27 mouse cellular contexts compared by ENCODE assay signal in the genomic region with DNA sequence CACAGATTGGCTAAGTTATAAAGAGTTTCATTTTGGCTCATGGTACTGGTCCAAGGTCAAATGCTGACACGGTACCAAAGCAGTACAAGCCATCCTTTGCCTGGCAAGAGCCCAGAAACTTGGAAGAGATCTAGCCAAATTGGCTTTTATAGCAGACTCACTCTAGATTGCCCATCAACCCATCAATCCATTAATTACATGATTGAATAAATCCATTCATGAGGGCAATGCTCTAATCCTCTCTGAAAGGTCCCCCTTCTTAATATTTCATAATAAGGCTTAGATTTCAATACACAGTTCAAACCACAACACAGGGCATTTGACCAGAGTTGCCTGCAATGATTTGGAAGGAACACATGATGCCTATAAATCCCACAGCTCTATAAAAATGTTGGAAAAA. TPM values are rescaled to one million over a fixed set of nuclear protein-coding genes. Genes with fewer than 3 reads are reported as not detected.
DNase-seq lines count a peak whose midpoint lies in the region; ATAC-seq and TF ChIP-seq lines count a peak whose summit lies in the region.
"Had no signal": no experiment of that assay in that cellular context is flagged by ENCODE, and none has a peak within 500 bp of the region (broad histone marks: within the 10 kb centered on the region; RNA-seq: fewer than 3 reads in every experiment).

No protein-coding gene starts in this region.

- no peak overlapping the region for H3K27ac ChIP-seq in embryonic facial prominence, embryonic 14.5 days (replicated peaks; ENCODE audit: low read depth, low read length)
- H3K27ac ChIP-seq in embryonic facial prominence, embryonic 10.5 days (replicated peaks), result no peak overlapping the region
- H3K27ac ChIP-seq in kidney, adult 2 months (ENCODE audit: insufficient read depth, low read depth, low read length), result no peak overlapping the region
- no peak overlapping the region for H3K27ac ChIP-seq in kidney, embryonic 15.5 days
- H3K27ac ChIP-seq: embryonic facial prominence, embryonic 13.5 days; hindbrain, embryonic 10.5 days; limb, embryonic 13.5 days; liver, embryonic 14.5 days; midbrain, embryonic 13.5 days; neural tube, embryonic 13.5 days; stomach, embryonic 15.5 days had no signal

- ATAC-seq in embryonic facial prominence, embryonic 14.5 days (ENCODE audit: low read depth), result peak; percentile 28; the same call in 1 of the 2 replicates
- no peak for ATAC-seq in kidney, embryonic 15.5 days (replicated peaks; ENCODE audit: low FRiP score)
- ATAC-seq: intestine, postnatal 0 days; midbrain, embryonic 13.5 days had no signal

- H3K9me3 ChIP-seq in embryonic facial prominence, embryonic 14.5 days (ENCODE audit: control insufficient read depth, low read length), result no peaks in the 10 kb centered on the region
- H3K9me3 ChIP-seq in embryonic facial prominence, embryonic 10.5 days, result 0 out of 2 replicates have a peak, but pooled peaks cover 3% of the 10 kb centered on the region
- no peaks in the 10 kb centered on the region for H3K9me3 ChIP-seq in kidney, embryonic 15.5 days (replicated peaks)
- H3K9me3 ChIP-seq: embryonic facial prominence, embryonic 13.5 days; heart, embryonic 12.5 days; hindbrain, embryonic 10.5 days; limb, embryonic 13.5 days; midbrain, embryonic 13.5 days; neural tube, embryonic 13.5 days; stomach, embryonic 15.5 days had no signal

- H3K4me1 ChIP-seq in embryonic facial prominence, embryonic 14.5 days (ENCODE audit: control insufficient read depth, insufficient read depth, low read length), result no peaks in the 10 kb centered on the region
- H3K4me1 ChIP-seq in embryonic facial prominence, embryonic 10.5 days, result peaks cover 24% of the 10 kb centered on the region
- H3K4me1 ChIP-seq in kidney, adult 2 months (ENCODE audit: control insufficient read depth, insufficient read depth, low read length), result peaks cover 13% of the 10 kb centered on the region; the same call in 1 of the 2 replicates
- H3K4me1 ChIP-seq in kidney, embryonic 15.5 days, result peaks cover 10% of the 10 kb centered on the region; the same call in 1 of the 2 replicates
- H3K4me1 ChIP-seq: heart, embryonic 12.5 days; neural tube, embryonic 13.5 days had no signal

- no peak overlapping the region for H3K4me2 ChIP-seq in embryonic facial prominence, embryonic 14.5 days (ENCODE audit: low read depth, low read length)
- no peak overlapping the region for H3K4me2 ChIP-seq in kidney, embryonic 15.5 days
- H3K4me2 ChIP-seq: embryonic facial prominence, embryonic 13.5 days; heart, embryonic 12.5 days; limb, embryonic 13.5 days; lung, embryonic 14.5 days; midbrain, embryonic 13.5 days; neural tube, embryonic 13.5 days; stomach, embryonic 15.5 days had no signal

- no peak for TF ChIP-seq CTCF in kidney, adult 2 months (conservative IDR thresholded peaks at IDR 0.05; ENCODE audit: insufficient read depth, insufficient read length, low read depth, low read length)

- 69% methylated on average over 1 of the region's 1 CpGs for WGBS in embryonic facial prominence, embryonic 14.5 days
- WGBS in embryonic facial prominence, embryonic 10.5 days, result 90% methylated on average over 1 of the region's 1 CpGs
- WGBS in kidney, adult 2 months, result 40% methylated on average over 1 of the region's 1 CpGs
- WGBS in kidney, embryonic 15.5 days, result 86% methylated on average over 1 of the region's 1 CpGs

- no peak overlapping the region for H3K4me3 ChIP-seq in embryonic facial prominence, embryonic 14.5 days (ENCODE audit: low read depth, low read length)
- no peak overlapping the region for H3K4me3 ChIP-seq in embryonic facial prominence, embryonic 10.5 days
- no peak overlapping the region for H3K4me3 ChIP-seq in kidney, adult 2 months (ENCODE audit: insufficient read depth, low read depth, low read length)
- no peak overlapping the region for H3K4me3 ChIP-seq in kidney, embryonic 15.5 days (replicated peaks)
- H3K4me3 ChIP-seq: embryonic facial prominence, embryonic 13.5 days; heart, embryonic 12.5 days; hindbrain, embryonic 10.5 days; limb, embryonic 13.5 days; megakaryocyte, embryonic 14.5 days; midbrain, embryonic 13.5 days; neural tube, embryonic 13.5 days; stomach, embryonic 15.5 days had no signal

- no peak for TF ChIP-seq POLR2A in kidney, adult 2 months (IDR thresholded peaks at IDR 0.05; ENCODE audit: low read depth, low read length)

- H3K27me3 ChIP-seq in embryonic facial prominence, embryonic 14.5 days (replicated peaks; ENCODE audit: control insufficient read depth, insufficient read depth, low read length), result no peaks in the 10 kb centered on the region
- H3K27me3 ChIP-seq in embryonic facial prominence, embryonic 10.5 days (replicated peaks; ENCODE audit: low read depth, poor library complexity, severe bottlenecking), result no peaks in the 10 kb centered on the region
- no peaks in the 10 kb centered on the region for H3K27me3 ChIP-seq in kidney, adult 2 months (replicated peaks; ENCODE audit: control insufficient read depth, insufficient read depth, low read length)
- H3K27me3 ChIP-seq in kidney, embryonic 15.5 days, result no peaks in the 10 kb centered on the region
- H3K27me3 ChIP-seq: embryonic facial prominence, embryonic 13.5 days; heart, embryonic 12.5 days; limb, embryonic 13.5 days; megakaryocyte, embryonic 14.5 days; midbrain, embryonic 13.5 days; neural tube, embryonic 13.5 days; stomach, embryonic 15.5 days had no signal

- H3K9ac ChIP-seq in embryonic facial prominence, embryonic 14.5 days (ENCODE audit: low read depth, low read length), result no peak overlapping the region
- no peak overlapping the region for H3K9ac ChIP-seq in kidney, embryonic 15.5 days
- H3K9ac ChIP-seq: embryonic facial prominence, embryonic 13.5 days; heart, embryonic 12.5 days; limb, embryonic 13.5 days; liver, embryonic 14.5 days; lung, embryonic 14.5 days; midbrain, embryonic 13.5 days; neural tube, embryonic 13.5 days; stomach, embryonic 15.5 days had no signal

- H3K36me3 ChIP-seq in embryonic facial prominence, embryonic 14.5 days (ENCODE audit: control insufficient read depth, insufficient read depth, low read length), result no peaks in the 10 kb centered on the region
- H3K36me3 ChIP-seq in embryonic facial prominence, embryonic 10.5 days (replicated peaks), result no peaks in the 10 kb centered on the region
- no peaks in the 10 kb centered on the region for H3K36me3 ChIP-seq in kidney, adult 2 months (ENCODE audit: control insufficient read depth, insufficient read depth, low read length)
- H3K36me3 ChIP-seq in kidney, embryonic 15.5 days, result no peaks in the 10 kb centered on the region
- H3K36me3 ChIP-seq: embryonic facial prominence, embryonic 13.5 days; heart, embryonic 12.5 days; hindbrain, embryonic 10.5 days; limb, embryonic 13.5 days; midbrain, embryonic 13.5 days; neural tube, embryonic 13.5 days; stomach, embryonic 15.5 days had no signal

- no peak for DNase-seq in embryonic facial prominence, embryonic 14.5 days (ENCODE audit: low spot score)
- DNase-seq in embryonic facial prominence, embryonic 10.5 days (ENCODE audit: low spot score), result no peak
- DNase-seq in kidney, adult 2 months, result peak; percentile 60
- DNase-seq in retina, postnatal 1 day, result peak; percentile 35
- no peak for DNase-seq in retina, embryonic 14.5 days (ENCODE audit: low spot score)
- no peak for DNase-seq in frontal cortex, postnatal 25 days (ENCODE audit: low spot score in 2 of 2)
- DNase-seq in urinary bladder, postnatal 4 days (ENCODE audit: low spot score in 2 of 2), result no peak
- DNase-seq: adrenal gland, adult 8-10 months; cerebellum, adult 11-12 months; gastrocnemius, postnatal 25 days; heart, adult 18-20 months; heart, postnatal 10 days; kidney, postnatal 14 days; layer of hippocampus, postnatal 36 days; lung, embryonic 14.5 days; thymus, postnatal 36 days had no signal

RNA-seq across cellular contexts. Expression of gene Fam102b, which starts 7.0 kb away (rescaled TPM):
- polyA plus RNA-seq in embryonic facial prominence, embryonic 14.5 days (2014; fragmentation: Nextera tagmentation; extraction: Ambion mirVana), result 16.0 and 18.0 TPM in 2 replicates
- 4.6 and 5.7 TPM in 2 replicates for polyA plus RNA-seq in embryonic facial prominence, embryonic 10.5 days (2016; fragmentation: Nextera tagmentation; extraction: Ambion mirVana)
- 6.1 and 7.8 TPM in 2 replicates for polyA plus RNA-seq in kidney, adult 2 months (2012; rRNA removed)
- 4.7 and 4.9 TPM in 2 replicates for polyA plus RNA-seq in kidney, embryonic 15.5 days (2015; fragmentation: Nextera tagmentation; extraction: Ambion mirVana)

RNA-seq across cellular contexts. Expression of gene Slc25a54, which starts 45.9 kb away (rescaled TPM):
- polyA plus RNA-seq in embryonic facial prominence, embryonic 14.5 days (2014; fragmentation: Nextera tagmentation; extraction: Ambion mirVana), result not detected in 2 replicates
- not detected in 2 replicates for polyA plus RNA-seq in embryonic facial prominence, embryonic 10.5 days (2016; fragmentation: Nextera tagmentation; extraction: Ambion mirVana)
- polyA plus RNA-seq in kidney, adult 2 months (2012; rRNA removed), result not detected in 2 replicates
- not detected in 2 replicates for polyA plus RNA-seq in kidney, embryonic 15.5 days (2015; fragmentation: Nextera tagmentation; extraction: Ambion mirVana)
- polyA plus RNA-seq: embryonic facial prominence, embryonic 13.5 days; heart, embryonic 12.5 days; hindbrain, embryonic 10.5 days; intestine, postnatal 0 days; limb, embryonic 13.5 days; liver, embryonic 14.5 days; lung, embryonic 14.5 days; midbrain, embryonic 13.5 days; neural tube, embryonic 13.5 days; stomach, embryonic 15.5 days had no signal

Comparison
In these comparisons a context has a peak if more than half of its experiments do, and no peak if none do; other contexts are left out.
1. DNase-seq: peak in kidney, adult 2 months (single experiment) and retina, postnatal 1 day (single experiment); none in embryonic facial prominence, embryonic 14.5 days (single experiment), embryonic facial prominence, embryonic 10.5 days (single experiment), retina, embryonic 14.5 days (single experiment), frontal cortex, postnatal 25 days (0 of 2) and urinary bladder, postnatal 4 days (0 of 2).